Mouse (Mus musculus) spleen, adult 2 months (tissue): ENCODE measurements around the gene Rnase4.

Source experiments
- CTCF ChIP-seq: fragments of 200-500 bp; IDR thresholded peaks from 2 replicates; pipeline ENCODE4 v1.5.1; 2011; ENCODE audit warnings: mild to moderate bottlenecking, inconsistent platforms; ENCODE audit not compliant: insufficient read depth, insufficient read length, insufficient replicate concordance; ENCODE audit errors: extremely low read depth
- POLR2A ChIP-seq: fragments of 200-500 bp; IDR thresholded peaks from 2 replicates; pipeline ENCODE4 v1.6.1; 2011; ENCODE audit warnings: low read depth, low read length, inconsistent platforms

DNA sequence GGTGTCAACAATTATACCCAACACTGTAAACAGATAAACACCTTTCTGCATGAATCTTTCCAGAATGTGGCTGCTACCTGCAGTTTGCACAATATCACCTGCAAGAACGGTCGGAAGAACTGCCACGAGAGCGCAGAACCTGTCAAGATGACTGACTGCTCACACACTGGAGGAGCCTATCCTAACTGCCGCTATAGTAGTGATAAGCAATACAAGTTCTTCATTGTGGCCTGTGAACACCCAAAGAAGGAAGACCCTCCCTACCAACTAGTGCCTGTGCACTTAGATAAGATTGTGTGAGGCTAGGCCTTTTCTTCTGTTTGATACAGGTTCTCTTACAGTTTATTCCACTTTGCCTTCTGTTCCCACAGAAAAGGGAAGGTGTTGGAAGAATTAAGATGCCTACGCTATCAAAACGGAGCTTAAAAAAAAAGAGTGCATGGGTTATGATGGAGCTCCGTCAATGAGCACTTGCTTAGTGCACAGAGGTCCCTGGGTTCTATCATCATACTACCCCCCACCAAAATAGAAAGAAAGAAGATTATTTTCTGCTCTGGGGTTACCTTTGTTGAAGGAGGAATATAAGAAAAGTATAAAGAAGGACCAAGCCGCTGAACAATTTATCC, 39.6 kb downstream of the Rnase4 start:
- TF ChIP-seq POLR2A (no peak), CTCF (no peak)
